Mouse (Mus musculus): ENCODE measurements around the gene Vmn1r204.
"Not testable (repeated sequence)": the region's sequence is repeated elsewhere in the genome, so short reads cannot be mapped to it uniquely, and the experiment has no call there.

DNA sequence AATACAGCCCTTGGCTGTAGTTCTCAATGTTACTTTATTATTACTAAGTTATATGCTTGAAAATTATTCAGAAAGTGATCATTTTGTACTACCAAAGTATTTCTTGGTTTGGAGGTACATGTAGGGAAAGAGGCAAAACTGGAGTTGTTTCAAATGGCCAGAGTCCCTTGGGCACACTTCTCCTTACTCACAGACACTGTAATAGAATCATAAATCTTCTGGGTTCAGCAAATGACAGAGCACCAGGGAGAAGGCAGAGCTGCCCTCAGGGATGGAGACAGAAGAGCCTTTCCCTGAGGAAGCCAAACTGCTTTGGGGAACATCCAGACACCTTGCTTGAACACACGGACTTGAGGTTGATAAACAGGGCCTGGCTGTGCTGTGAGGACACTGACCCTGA lies at the start of gene Vmn1r204:
- TF ChIP-seq POLR2A (IDR thresholded peaks at IDR 0.05; ENCODE audit: control insufficient read depth, extremely low read depth, insufficient read depth, low read length, poor library complexity); CTCF (IDR thresholded peaks at IDR 0.05; ENCODE audit: borderline replicate concordance, control insufficient read depth, extremely low read depth, insufficient read depth, low read length, poor library complexity): not testable (repeated sequence)
